Mouse (Mus musculus) neural tube, embryonic 11.5 days (tissue): ENCODE data around the gene Pcnp. TPM values are rescaled to one million over a fixed set of nuclear protein-coding genes. Genes with fewer than 3 reads are reported as not detected.

Experiments
- ATAC-seq: fragments of 200-750 bp; cut with Nextera tagmentation; 2 replicates; pipeline ENCODE4 v1.8.0; 2017; ENCODE audit warnings: moderate number of reproducible peaks, mild to moderate bottlenecking, moderate TSS enrichment, moderate library complexity; ENCODE audit not compliant: insufficient read depth, low FRiP score, low TSS enrichment
- DNase-seq: peaks from one replicate; pipeline ENCODE4 v3.0.0-alpha.2; 2015; ENCODE audit warnings: low spot score
- H3K27ac ChIP-seq: fragments of 300-500 bp; sonication (generic); 2 replicates; pipeline ENCODE4 v1.5.1; 2014; ENCODE audit warnings: low read depth, mild to moderate bottlenecking, low read length
- H3K27me3 ChIP-seq: fragments of 300-500 bp; sonication (generic); 2 replicates; pipeline ENCODE4 v1.6.1; 2014; ENCODE audit warnings: mild to moderate bottlenecking, low read length, mixed read lengths; ENCODE audit not compliant: control insufficient read depth, insufficient read depth
- H3K36me3 ChIP-seq: fragments of 300-500 bp; sonication (generic); 2 replicates; pipeline ENCODE4 v1.6.1; 2014; ENCODE audit warnings: mild to moderate bottlenecking, low read length, moderate library complexity, mixed read lengths; ENCODE audit not compliant: control insufficient read depth, insufficient read depth
- H3K4me1 ChIP-seq: fragments of 300-500 bp; sonication (generic); 2 replicates; pipeline ENCODE4 v1.6.1; 2014; ENCODE audit warnings: low read length, mixed read lengths; ENCODE audit not compliant: control insufficient read depth, insufficient read depth
- H3K4me2 ChIP-seq: fragments of 300-500 bp; sonication (generic); 2 replicates; pipeline ENCODE4 v1.6.1; 2014; ENCODE audit warnings: low read depth, mild to moderate bottlenecking, moderate library complexity
- H3K4me3 ChIP-seq: fragments of 300-500 bp; sonication (generic); 2 replicates; pipeline ENCODE4 v1.5.1; 2014; ENCODE audit warnings: low read depth, low read length
- H3K9ac ChIP-seq: fragments of 300-500 bp; sonication (generic); 2 replicates; pipeline ENCODE4 v1.6.1; 2014; ENCODE audit warnings: mild to moderate bottlenecking, low read length
- H3K9me3 ChIP-seq: fragments of 300-500 bp; sonication (generic); 2 replicates; pipeline ENCODE4 v1.6.1; 2016; ENCODE audit warnings: low read length; ENCODE audit not compliant: control insufficient read depth
- WGBS: fragments of 180-500 bp; shearing (Covaris S2); extraction: QIAGEN DNeasy Blood & Tissue Kit; methylation state at CpG from one replicate; pipeline ENCODE4 v1.1.7; 2014; 5-methylcytosine and 5-hydroxymethylcytosine counted together
- polyA plus RNA-seq: library from polyadenylated mRNA; unstranded; fragments of >200 nt; fragmentation: Nextera tagmentation; extraction: Ambion mirVana; gene quantifications from 2 replicates; pipeline ENCODE4 v1.2.1, GENCODE M21; 2014

The Pcnp gene
- polyA plus RNA-seq, 1 experiment from 2014 or later: 312 TPM

GRCm38 (mm10) chr16:56014076-56014475 lies 15.5 kb downstream of the Pcnp start:
- Histone ChIP-seq H3K27me3 (no peaks in the 10 kb centered on the region), H3K9me3 (no peaks in the 10 kb centered on the region), H3K4me1 (no peaks in the 10 kb centered on the region), H3K4me2 (no peak overlapping the region), H3K36me3 (peaks cover 14% of the 10 kb centered on the region), H3K4me3 (no peak overlapping the region), H3K9ac (no peak overlapping the region), H3K27ac (no peak overlapping the region)
- DNase-seq (no peak), ATAC-seq (no peak)
- WGBS: 89% methylated on average over 7 of the region's 7 CpGs

DNA sequence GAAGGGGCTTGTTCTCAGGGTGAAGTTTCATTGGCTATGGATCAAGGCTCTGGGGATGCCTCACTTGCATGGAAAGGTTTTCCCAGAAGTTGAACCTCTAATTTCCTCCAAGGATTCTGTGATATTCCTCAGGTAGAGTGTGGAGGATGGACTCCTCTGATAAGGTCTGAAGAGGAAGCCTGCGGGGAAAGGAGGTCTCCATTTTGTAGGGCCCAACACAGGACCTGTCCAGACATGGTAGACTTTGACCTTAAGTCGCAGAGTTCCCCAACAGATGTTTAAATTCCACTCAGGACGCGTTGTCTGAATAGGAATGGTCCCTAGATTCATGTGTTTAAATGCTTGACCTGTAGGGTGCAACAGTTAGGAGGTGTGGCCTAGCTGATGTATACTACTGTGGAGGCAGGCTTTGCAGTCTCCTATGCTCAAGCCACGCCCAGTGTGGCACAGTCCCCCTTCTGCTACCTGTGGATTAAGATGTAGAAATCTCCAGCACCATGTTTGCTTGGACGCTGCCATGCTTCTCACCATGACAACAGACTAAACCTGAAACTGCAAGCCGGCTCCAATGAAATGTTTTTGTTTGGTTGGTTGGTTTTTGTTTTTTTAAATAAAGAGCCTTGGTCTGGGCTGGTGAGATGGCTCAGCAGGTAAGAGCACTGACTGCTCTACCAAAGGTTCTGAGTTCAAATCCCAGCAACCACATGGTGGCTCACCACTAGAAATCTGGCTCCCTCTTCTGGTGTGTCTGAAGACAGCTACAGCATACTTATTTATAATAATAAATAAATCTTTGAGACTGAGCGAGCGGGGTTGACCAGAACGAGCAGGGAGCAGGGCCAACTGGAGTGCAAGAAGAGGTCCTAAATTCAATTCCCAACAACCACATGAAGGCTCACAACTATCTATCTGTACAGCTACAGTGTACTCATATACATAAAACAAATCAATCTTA lies 16.5 kb downstream of the Pcnp start:
- DNase-seq: no peak
- H3K4me1 ChIP-seq: no peaks in the 10 kb centered on the region
- peaks cover 7% of the 10 kb centered on the region for H3K36me3 ChIP-seq
- ATAC-seq: 0 out of 2 replicates have a peak, but pooled peaks have one; percentile 53
- WGBS: 92% methylated on average over 10 of the region's 10 CpGs
- no peak overlapping the region for H3K27ac ChIP-seq
- H3K9me3 ChIP-seq: no peaks in the 10 kb centered on the region
- H3K4me3 ChIP-seq: no peak overlapping the region
- H3K4me2 ChIP-seq: no peak overlapping the region
- H3K9ac ChIP-seq: no peak overlapping the region
- no peaks in the 10 kb centered on the region for H3K27me3 ChIP-seq

DNA sequence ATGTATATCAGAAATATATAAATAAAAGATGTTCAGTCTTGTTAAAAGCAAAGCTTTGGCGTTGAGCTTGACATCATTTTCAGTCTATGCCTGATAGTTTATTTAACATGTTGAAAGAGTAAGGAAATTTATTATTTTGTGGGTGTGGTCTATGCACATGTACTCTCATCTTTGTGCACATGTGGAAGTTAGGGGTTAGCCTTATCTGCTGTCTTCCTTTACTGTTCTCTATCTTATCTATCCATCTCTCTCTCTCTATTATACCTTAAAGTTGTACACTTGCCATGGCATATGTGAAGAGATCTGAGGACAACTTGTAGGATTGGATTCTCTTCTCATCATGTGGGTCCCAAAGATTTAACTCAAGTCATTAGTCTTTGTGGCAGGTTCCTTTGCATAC lies 20.7 kb downstream of the Pcnp start:
- no peak overlapping the region for H3K4me3 ChIP-seq
- H3K27me3 ChIP-seq: no peaks in the 10 kb centered on the region
- H3K4me2 ChIP-seq: no peak overlapping the region
- DNase-seq (no peak), ATAC-seq (no peak)
- H3K9ac ChIP-seq: no peak overlapping the region
- no peak overlapping the region for H3K27ac ChIP-seq
- no peaks in the 10 kb centered on the region for H3K9me3 ChIP-seq
- H3K4me1 ChIP-seq: no peaks in the 10 kb centered on the region
- 92% methylated on average over 1 of the region's 1 CpGs for WGBS
- peaks cover 5% of the 10 kb centered on the region for H3K36me3 ChIP-seq

GRCm38 (mm10) chr16:56006798-56007197 lies 22.7 kb downstream of the Pcnp start:
- WGBS: 96% methylated on average over 11 of the region's 11 CpGs
- Histone ChIP-seq H3K4me1 (no peaks in the 10 kb centered on the region), H3K27me3 (no peaks in the 10 kb centered on the region), H3K36me3 (peaks cover 8% of the 10 kb centered on the region), H3K9ac (no peak overlapping the region), H3K9me3 (no peaks in the 10 kb centered on the region), H3K27ac (no peak overlapping the region), H3K4me3 (no peak overlapping the region), H3K4me2 (no peak overlapping the region)
- ATAC-seq (no peak), DNase-seq (no peak)

DNA sequence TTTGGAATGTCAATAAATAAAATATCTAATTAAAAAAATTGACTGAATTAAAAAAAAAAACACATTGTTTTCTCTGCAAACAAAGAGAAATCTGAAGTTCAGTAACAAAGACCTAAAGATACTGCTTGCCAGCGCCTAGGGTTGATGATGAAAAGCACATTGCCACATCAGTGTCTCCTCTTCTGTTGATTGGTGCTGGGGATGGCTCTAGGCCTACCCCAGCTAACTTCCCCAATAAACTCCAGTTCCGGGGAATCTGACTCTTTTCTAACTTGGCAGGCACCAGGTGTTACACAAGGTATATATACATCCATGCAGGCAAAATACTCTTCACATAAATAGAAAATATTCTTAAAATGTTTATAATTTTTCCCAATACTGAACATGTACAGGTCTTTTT lies 35.3 kb downstream of the Pcnp start:
- no peaks in the 10 kb centered on the region for H3K4me1 ChIP-seq
- no peak for ATAC-seq

DNA sequence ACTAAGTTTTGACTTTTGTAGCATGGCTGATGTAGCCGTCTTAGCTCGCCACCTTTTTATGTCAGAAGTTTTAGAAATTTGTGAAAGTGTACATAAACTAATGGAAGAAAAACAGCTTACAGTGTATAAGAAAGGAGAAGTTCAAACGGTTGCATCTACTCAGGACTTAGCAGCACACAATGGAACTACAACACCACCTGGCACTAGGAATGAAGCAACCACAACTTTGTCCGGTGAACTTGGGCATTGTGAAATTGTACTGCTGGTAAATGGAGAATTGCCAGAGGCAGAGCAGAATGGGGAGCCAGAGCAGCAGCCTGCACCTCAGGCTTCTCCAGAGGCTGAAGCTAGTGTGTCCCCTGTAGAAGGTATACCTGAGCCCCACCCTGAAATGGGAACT lies 39.2 kb downstream of the Pcnp start:
- H3K9ac ChIP-seq: no peak overlapping the region
- H3K27ac ChIP-seq: no peak overlapping the region
- no peaks in the 10 kb centered on the region for H3K27me3 ChIP-seq
- peaks cover 2% of the 10 kb centered on the region for H3K36me3 ChIP-seq
- no peaks in the 10 kb centered on the region for H3K9me3 ChIP-seq
- no peak overlapping the region for H3K4me3 ChIP-seq
- ATAC-seq: no peak
- 89% methylated on average over 4 of the region's 4 CpGs for WGBS
- H3K4me1 ChIP-seq: no peaks in the 10 kb centered on the region
- H3K4me2 ChIP-seq: no peak overlapping the region
- no peak for DNase-seq

More for the DNA sequence above, 35.3 kb downstream of the Pcnp start:
- H3K4me3 ChIP-seq: no peak overlapping the region
- no peaks in the 10 kb centered on the region for H3K9me3 ChIP-seq
- no peak overlapping the region for H3K4me2 ChIP-seq
- H3K36me3 ChIP-seq: peaks cover 2% of the 10 kb centered on the region
- H3K9ac ChIP-seq: no peak overlapping the region
- no peaks in the 10 kb centered on the region for H3K27me3 ChIP-seq
- WGBS: 93% methylated on average over 2 of the region's 2 CpGs
- DNase-seq: no peak
- H3K27ac ChIP-seq: no peak overlapping the region

DNA sequence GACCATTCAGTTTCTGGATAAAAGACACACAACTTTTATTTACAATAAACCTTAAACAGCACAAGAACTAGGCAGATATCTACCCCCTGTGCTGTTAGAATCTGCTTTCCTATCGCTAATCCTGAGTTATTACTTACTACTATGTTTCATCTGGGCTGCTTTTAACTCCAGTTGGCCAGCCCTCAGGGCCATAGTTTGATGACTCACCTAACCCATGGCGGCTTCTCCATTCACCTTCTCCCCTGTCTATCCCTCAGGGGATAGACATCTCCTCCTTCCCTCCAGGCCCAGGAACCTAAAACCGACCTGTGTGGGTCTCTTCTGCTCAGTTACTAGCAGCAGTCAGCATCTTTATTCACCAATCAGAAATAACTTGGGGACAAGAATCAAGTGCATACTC lies 43.5 kb downstream of the Pcnp start:
- ATAC-seq: no peak
- Histone ChIP-seq H3K27me3 (no peaks in the 10 kb centered on the region), H3K9me3 (no peaks in the 10 kb centered on the region), H3K4me3 (no peak overlapping the region), H3K4me2 (no peak overlapping the region), H3K4me1 (no peaks in the 10 kb centered on the region), H3K27ac (no peak overlapping the region), H3K9ac (no peak overlapping the region), H3K36me3 (no peaks in the 10 kb centered on the region)
- no peak for DNase-seq
- WGBS: 93% methylated on average over 3 of the region's 3 CpGs

- ATAC-seq (no peak), DNase-seq (no peak)
- Histone ChIP-seq H3K4me3 (peak overlapping the region; percentile 98), H3K27me3 (no peaks in the 10 kb centered on the region), H3K4me1 (peaks cover 9% of the 10 kb centered on the region), H3K9ac (peak overlapping the region; percentile 79), H3K4me2 (peak overlapping the region; percentile 64), H3K9me3 (no peaks in the 10 kb centered on the region), H3K27ac (no peak overlapping the region), H3K36me3 (peaks cover 11% of the 10 kb centered on the region)
- WGBS: 12% methylated on average over 14 of the region's 14 CpGs
Measured at GRCm38 (mm10) chr16:55974903-55975285, 54.6 kb downstream of the Pcnp start.
